Mouse (Mus musculus): ENCODE data around the gene Zfpm1. TPM values are rescaled to one million over a fixed set of nuclear protein-coding genes. Genes with fewer than 3 reads are reported as not detected.

Gene Zfpm1
- polyA plus RNA-seq, 1 experiment from 2014 or later: 1.5 TPM

GRCm38 (mm10) chr8:122304058-122304457 lies 22.1 kb downstream of the Zfpm1 start:
- H3K36me3 ChIP-seq: no peaks in the 10 kb centered on the region; the same call in 1 of the 2 replicates
- H3K9me3 ChIP-seq: no peaks in the 10 kb centered on the region
- 25% methylated on average over 3 of the region's 3 CpGs for WGBS
- H3K27me3 ChIP-seq: 0 out of 2 replicates have a peak, but pooled peaks cover 6% of the 10 kb centered on the region
- no peak for ATAC-seq (ENCODE audit: low FRiP score)
- H3K4me3 ChIP-seq: no peak overlapping the region
- H3K4me1 ChIP-seq (replicated peaks): peaks cover 66% of the 10 kb centered on the region
- H3K9ac ChIP-seq: no peak overlapping the region
- H3K4me2 ChIP-seq: no peak overlapping the region
- H3K27ac ChIP-seq: no peak overlapping the region

GRCm38 (mm10) chr8:122306660-122307399 lies 24.9 kb downstream of the Zfpm1 start:
- H3K4me3 ChIP-seq: no peak overlapping the region
- H3K4me2 ChIP-seq: no peak overlapping the region
- 59% methylated on average over 26 of the region's 26 CpGs for WGBS
- H3K36me3 ChIP-seq: no peaks in the 10 kb centered on the region; the same call in 1 of the 2 replicates
- H3K27ac ChIP-seq: peak overlapping the region; percentile 48; the same call in 1 of the 2 replicates
- 0 out of 2 replicates have a peak, but pooled peaks cover 6% of the 10 kb centered on the region for H3K27me3 ChIP-seq
- no peak for ATAC-seq (ENCODE audit: low FRiP score)
- peak overlapping the region; percentile 6; the same call in 1 of the 2 replicates for H3K9ac ChIP-seq
- H3K9me3 ChIP-seq: no peaks in the 10 kb centered on the region
- H3K4me1 ChIP-seq (replicated peaks): peaks cover 52% of the 10 kb centered on the region

- Histone ChIP-seq H3K9ac (0 out of 2 replicates have a peak overlapping the region, but pooled peaks have one; percentile 19), H3K27ac (peak overlapping the region; percentile 48), H3K4me1 (replicated peaks) (peaks cover 42% of the 10 kb centered on the region), H3K36me3 (no peaks in the 10 kb centered on the region; the same call in 1 of the 2 replicates), H3K4me3 (no peak overlapping the region), H3K4me2 (no peak overlapping the region), H3K9me3 (no peaks in the 10 kb centered on the region), H3K27me3 (0 out of 2 replicates have a peak, but pooled peaks cover 6% of the 10 kb centered on the region)
- no peak for ATAC-seq (ENCODE audit: low FRiP score)
- 66% methylated on average over 8 of the region's 8 CpGs for WGBS
Measured at GRCm38 (mm10) chr8:122307836-122308235, 25.9 kb downstream of the Zfpm1 start.

DNA sequence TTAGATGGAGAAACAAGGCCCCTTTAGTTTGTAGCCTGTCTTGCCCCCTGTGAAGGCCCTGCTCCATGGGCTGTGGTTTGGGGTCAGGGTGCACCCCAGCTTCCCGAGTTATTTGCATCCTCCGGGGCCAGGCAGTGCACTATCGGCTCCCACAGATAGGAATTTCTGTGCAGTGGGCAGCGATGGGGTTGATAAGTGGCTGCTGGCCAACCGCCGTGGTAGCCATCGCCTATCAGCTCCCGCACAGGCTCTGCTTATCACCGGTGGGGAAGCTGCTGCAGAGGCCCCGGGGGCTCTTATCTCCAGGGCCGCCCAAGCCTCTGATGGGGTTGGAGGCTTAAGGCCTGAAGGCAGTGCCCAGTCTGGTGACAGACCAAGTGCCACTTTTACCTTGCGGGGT lies 27.3 kb downstream of the Zfpm1 start:
- 80% methylated on average over 12 of the region's 12 CpGs for WGBS
- Histone ChIP-seq H3K27ac (no peak overlapping the region), H3K9me3 (no peaks in the 10 kb centered on the region), H3K4me1 (replicated peaks) (peaks cover 33% of the 10 kb centered on the region), H3K9ac (0 out of 2 replicates have a peak overlapping the region, but pooled peaks have one; percentile 5), H3K4me2 (no peak overlapping the region), H3K4me3 (no peak overlapping the region), H3K36me3 (no peaks in the 10 kb centered on the region; the same call in 1 of the 2 replicates), H3K27me3 (peaks cover 6% of the 10 kb centered on the region; the same call in 1 of the 2 replicates)
- no peak for ATAC-seq (ENCODE audit: low FRiP score)

- Histone ChIP-seq H3K36me3 (no peaks in the 10 kb centered on the region; the same call in 1 of the 2 replicates), H3K4me2 (no peak overlapping the region), H3K9ac (no peak overlapping the region), H3K4me1 (replicated peaks) (peaks cover 42% of the 10 kb centered on the region), H3K27ac (no peak overlapping the region), H3K27me3 (no peaks in the 10 kb centered on the region; the same call in 1 of the 2 replicates), H3K4me3 (no peak overlapping the region), H3K9me3 (no peaks in the 10 kb centered on the region)
- no peak for ATAC-seq (ENCODE audit: low FRiP score)
- WGBS: 88% methylated on average over 2 of the region's 2 CpGs
Measured at GRCm38 (mm10) chr8:122311115-122311514, 29.2 kb downstream of the Zfpm1 start.

- Histone ChIP-seq H3K27me3 (no peaks in the 10 kb centered on the region; the same call in 1 of the 2 replicates), H3K27ac (no peak overlapping the region), H3K9me3 (no peaks in the 10 kb centered on the region), H3K4me1 (replicated peaks) (peaks cover 36% of the 10 kb centered on the region), H3K4me3 (no peak overlapping the region), H3K4me2 (no peak overlapping the region), H3K9ac (no peak overlapping the region), H3K36me3 (no peaks in the 10 kb centered on the region; the same call in 1 of the 2 replicates)
- ATAC-seq (ENCODE audit: low FRiP score): no peak
- 72% methylated on average over 2 of the region's 2 CpGs for WGBS
Measured at GRCm38 (mm10) chr8:122312553-122312952, 30.6 kb downstream of the Zfpm1 start.

- Histone ChIP-seq H3K9me3 (no peaks in the 10 kb centered on the region), H3K9ac (no peak overlapping the region), H3K27me3 (no peaks in the 10 kb centered on the region; the same call in 1 of the 2 replicates), H3K36me3 (no peaks in the 10 kb centered on the region), H3K27ac (no peak overlapping the region), H3K4me1 (replicated peaks) (peaks cover 33% of the 10 kb centered on the region), H3K4me2 (no peak overlapping the region), H3K4me3 (no peak overlapping the region)
- ATAC-seq (ENCODE audit: low FRiP score): no peak
- 70% methylated on average over 12 of the region's 12 CpGs for WGBS
Measured at GRCm38 (mm10) chr8:122313310-122313709, 31.4 kb downstream of the Zfpm1 start.

DNA sequence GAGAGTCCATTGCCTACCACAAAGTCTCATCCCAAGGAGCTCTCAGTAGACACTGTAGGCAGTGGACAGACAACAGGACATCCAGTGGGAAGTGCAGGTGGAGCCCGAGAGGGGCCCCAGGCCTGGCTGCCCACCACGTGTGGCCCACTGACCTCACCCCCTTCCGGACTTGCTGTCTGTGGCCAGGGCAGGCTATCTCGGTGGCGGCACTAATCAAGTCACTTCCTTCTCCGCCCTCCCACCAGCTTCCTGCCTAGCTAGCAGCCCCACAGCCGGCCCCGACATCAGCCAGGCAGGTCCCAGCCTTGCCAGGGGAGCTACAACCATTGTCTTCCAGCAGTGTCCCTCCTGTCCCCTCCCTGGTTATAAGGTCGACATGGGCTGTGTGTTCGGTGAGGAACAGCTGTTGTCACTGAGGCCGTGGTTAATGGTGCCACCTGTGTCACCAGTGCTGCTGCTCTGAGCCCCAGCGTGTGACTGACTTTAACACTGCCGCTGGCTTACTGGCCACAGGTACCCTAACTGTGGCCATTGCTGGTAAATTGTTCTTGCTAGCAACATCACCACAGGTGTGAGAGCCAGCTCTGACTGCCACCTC lies 33.1 kb downstream of the Zfpm1 start:
- H3K36me3 ChIP-seq: no peaks in the 10 kb centered on the region
- peaks cover 29% of the 10 kb centered on the region for H3K4me1 ChIP-seq (replicated peaks)
- H3K9me3 ChIP-seq: no peaks in the 10 kb centered on the region
- H3K27ac ChIP-seq: no peak overlapping the region
- WGBS: 60% methylated on average over 13 of the region's 13 CpGs
- H3K9ac ChIP-seq: no peak overlapping the region
- no peak overlapping the region for H3K4me2 ChIP-seq
- H3K4me3 ChIP-seq: no peak overlapping the region
- no peaks in the 10 kb centered on the region; the same call in 1 of the 2 replicates for H3K27me3 ChIP-seq
- ATAC-seq (ENCODE audit: low FRiP score): no peak

- Histone ChIP-seq H3K4me3 (no peak overlapping the region), H3K36me3 (no peaks in the 10 kb centered on the region), H3K27ac (no peak overlapping the region), H3K9ac (no peak overlapping the region), H3K4me1 (replicated peaks) (peaks cover 43% of the 10 kb centered on the region), H3K4me2 (no peak overlapping the region), H3K27me3 (no peaks in the 10 kb centered on the region; the same call in 1 of the 2 replicates), H3K9me3 (no peaks in the 10 kb centered on the region)
- WGBS: 63% methylated on average over 2 of the region's 2 CpGs
- ATAC-seq (ENCODE audit: low FRiP score): no peak
Measured at GRCm38 (mm10) chr8:122316402-122316801, 34.5 kb downstream of the Zfpm1 start.

- Histone ChIP-seq H3K4me1 (replicated peaks) (peaks cover 55% of the 10 kb centered on the region), H3K9me3 (no peaks in the 10 kb centered on the region), H3K36me3 (no peaks in the 10 kb centered on the region), H3K27ac (no peak overlapping the region), H3K4me2 (no peak overlapping the region), H3K4me3 (no peak overlapping the region), H3K27me3 (no peaks in the 10 kb centered on the region; the same call in 1 of the 2 replicates), H3K9ac (no peak overlapping the region)
- ATAC-seq (ENCODE audit: low FRiP score): no peak
- WGBS: 59% methylated on average over 8 of the region's 8 CpGs
Measured at GRCm38 (mm10) chr8:122317918-122318475, 36.1 kb downstream of the Zfpm1 start.

DNA sequence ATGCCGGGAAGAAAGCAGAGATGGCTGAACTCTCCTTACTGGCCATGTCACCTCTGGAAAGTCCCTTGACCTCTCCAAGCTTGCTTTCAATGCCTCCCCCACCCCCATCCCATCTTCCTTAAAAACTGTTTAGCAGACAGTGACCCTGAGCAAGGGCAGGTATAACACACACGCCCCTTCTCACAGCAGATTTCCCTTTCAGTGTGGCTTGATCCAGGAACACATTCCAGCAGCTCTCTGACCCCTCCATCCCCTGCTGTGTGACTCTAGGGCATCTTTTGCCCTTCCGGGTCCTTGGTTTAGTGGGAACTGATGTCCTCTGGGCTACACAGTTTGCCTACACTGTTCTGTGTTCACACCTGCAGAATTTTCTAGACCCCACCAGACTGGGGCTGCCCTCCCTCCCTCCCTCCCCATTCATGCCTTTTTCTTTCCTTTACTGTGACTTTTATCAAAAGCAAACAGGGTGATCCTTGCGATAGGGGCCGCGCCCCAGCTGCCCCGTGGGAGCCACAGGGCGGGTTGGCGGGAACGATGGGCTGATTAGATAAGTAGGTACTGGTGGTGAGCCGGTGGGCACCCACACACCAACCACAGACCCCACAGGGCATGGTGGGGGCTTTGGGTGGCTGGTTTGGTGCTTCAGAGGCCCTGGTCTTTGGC lies 37.2 kb downstream of the Zfpm1 start:
- Histone ChIP-seq H3K27me3 (no peaks in the 10 kb centered on the region), H3K9ac (no peak overlapping the region), H3K27ac (no peak overlapping the region), H3K4me3 (no peak overlapping the region), H3K9me3 (no peaks in the 10 kb centered on the region), H3K36me3 (no peaks in the 10 kb centered on the region), H3K4me1 (replicated peaks) (peaks cover 59% of the 10 kb centered on the region), H3K4me2 (no peak overlapping the region)
- WGBS: 78% methylated on average over 11 of the region's 11 CpGs
- ATAC-seq (ENCODE audit: low FRiP score): no peak

DNA sequence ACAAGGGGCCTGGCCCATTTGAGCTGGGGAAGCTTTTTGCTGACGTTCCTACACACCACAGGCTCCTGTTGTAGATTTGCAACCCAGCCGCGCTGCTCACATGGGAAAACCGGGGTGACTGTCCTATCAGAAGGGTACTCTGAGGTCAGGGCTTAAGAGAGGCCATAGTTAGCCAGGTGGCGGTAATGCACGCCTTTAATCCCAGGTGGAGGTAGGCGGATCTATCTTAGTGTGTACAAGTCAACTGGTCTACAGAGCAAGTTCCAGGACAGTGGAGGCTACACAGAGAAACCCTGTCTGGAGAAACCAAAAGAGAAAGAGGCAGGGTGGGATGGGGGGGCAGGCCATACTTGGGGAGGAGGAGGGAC lies 37.8 kb downstream of the Zfpm1 start:
- Histone ChIP-seq H3K9me3 (no peaks in the 10 kb centered on the region), H3K27ac (peak overlapping the region; percentile 72; the same call in 1 of the 2 replicates), H3K36me3 (no peaks in the 10 kb centered on the region), H3K4me3 (no peak overlapping the region), H3K27me3 (no peaks in the 10 kb centered on the region), H3K4me1 (replicated peaks) (peaks cover 64% of the 10 kb centered on the region), H3K4me2 (no peak overlapping the region), H3K9ac (no peak overlapping the region)
- ATAC-seq (ENCODE audit: low FRiP score): no peak
- WGBS: 71% methylated on average over 7 of the region's 7 CpGs

All from hindbrain, embryonic 13.5 days (tissue).